Mouse (Mus musculus) embryo, embryonic 10 days (tissue): Measurements from ENCODE around the gene Ap1ar.

ENCODE experiments used
- DNase-seq: peaks from one replicate; pipeline ENCODE4 v3.0.0-alpha.2; 2015; ENCODE audit warnings: low spot score

Gene Ap1ar

GRCm38 (mm10) chr3:127841926-127842325 is 4.6 kb upstream of the Ap1ar start:
- DNase-seq: no peak

GRCm38 (mm10) chr3:127837972-127838644 is 785 bp upstream of the Ap1ar start:
- DNase-seq: no peak

GRCm38 (mm10) chr3:127836798-127837153 is 547 bp downstream of the Ap1ar start:
- peak; percentile 24 for DNase-seq

- DNase-seq: no peak
Measured at GRCm38 (mm10) chr3:127835594-127835993, 1.7 kb downstream of the Ap1ar start.

GRCm38 (mm10) chr3:127834040-127834439 is 3.3 kb downstream of the Ap1ar start:
- no peak for DNase-seq

- DNase-seq: no peak
Measured at GRCm38 (mm10) chr3:127831079-127831478, 6.2 kb downstream of the Ap1ar start.

GRCm38 (mm10) chr3:127830183-127830582 is 7.1 kb downstream of the Ap1ar start:
- no peak for DNase-seq

GRCm38 (mm10) chr3:127827123-127827522 is 10.2 kb downstream of the Ap1ar start:
- no peak for DNase-seq

- DNase-seq: no peak
Measured at GRCm38 (mm10) chr3:127826503-127826902, 10.8 kb downstream of the Ap1ar start.

GRCm38 (mm10) chr3:127823886-127824863 is 13.1 kb downstream of the Ap1ar start:
- DNase-seq: no peak

GRCm38 (mm10) chr3:127821209-127821608 is 16.1 kb downstream of the Ap1ar start:
- DNase-seq: no peak

GRCm38 (mm10) chr3:127820400-127820799 is 16.9 kb downstream of the Ap1ar start:
- no peak for DNase-seq

- no peak for DNase-seq
Measured at GRCm38 (mm10) chr3:127818694-127819663, 18.3 kb downstream of the Ap1ar start.

GRCm38 (mm10) chr3:127817120-127817683 is 20.1 kb downstream of the Ap1ar start:
- no peak for DNase-seq

GRCm38 (mm10) chr3:127809103-127809502 is 28.2 kb downstream of the Ap1ar start:
- DNase-seq: no peak

- DNase-seq: peak; percentile 37
Measured at GRCm38 (mm10) chr3:127807846-127808245, 29.5 kb downstream of the Ap1ar start.

GRCm38 (mm10) chr3:127805991-127806390 is 31.3 kb downstream of the Ap1ar start:
- DNase-seq: no peak

GRCm38 (mm10) chr3:127805071-127805470 is 32.3 kb downstream of the Ap1ar start:
- peak; percentile 2 for DNase-seq

GRCm38 (mm10) chr3:127804439-127804838 is 32.9 kb downstream of the Ap1ar start:
- DNase-seq: peak; percentile 1

- DNase-seq: no peak
Measured at GRCm38 (mm10) chr3:127802814-127803213, 34.5 kb downstream of the Ap1ar start.

GRCm38 (mm10) chr3:127801162-127801561 is 36.2 kb downstream of the Ap1ar start:
- peak; percentile 2 for DNase-seq

GRCm38 (mm10) chr3:127796271-127796670 is 41.1 kb downstream of the Ap1ar start:
- no peak for DNase-seq
